Mouse (Mus musculus) midbrain, embryonic 13.5 days (tissue): ENCODE results near the gene Wt1. TPM values are rescaled to one million over a fixed set of nuclear protein-coding genes. Genes with fewer than 3 reads are reported as not detected.

Experiments
- ATAC-seq: fragments of 200-750 bp; cut with Nextera tagmentation; 2 replicates; pipeline ENCODE4 v1.8.0; 2017; ENCODE audit warnings: mild to moderate bottlenecking, moderate TSS enrichment, moderate library complexity
- H3K27ac ChIP-seq: fragments of 300-500 bp; sonication (generic); 2 replicates; pipeline ENCODE4 v1.5.1; 2015; ENCODE audit warnings: inconsistent platforms, mild to moderate bottlenecking, moderate library complexity
- H3K27me3 ChIP-seq: fragments of 300-500 bp; sonication (generic); 2 replicates; pipeline ENCODE4 v1.6.1; 2015; ENCODE audit warnings: mild to moderate bottlenecking, inconsistent platforms
- H3K36me3 ChIP-seq: fragments of 300-500 bp; sonication (generic); 2 replicates; pipeline ENCODE4 v1.6.1; 2015; ENCODE audit warnings: mild to moderate bottlenecking, inconsistent platforms
- H3K4me1 ChIP-seq: fragments of 300-500 bp; sonication (generic); replicated peaks from 2 replicates; pipeline ENCODE4 v1.6.1; 2015; ENCODE audit warnings: inconsistent platforms
- H3K4me2 ChIP-seq: fragments of 300-500 bp; sonication (generic); replicated peaks from 2 replicates; pipeline ENCODE4 v1.6.1; 2015; ENCODE audit warnings: moderate library complexity, mild to moderate bottlenecking, inconsistent platforms
- H3K4me3 ChIP-seq: fragments of 300-500 bp; sonication (generic); replicated peaks from 2 replicates; pipeline ENCODE4 v1.5.1; 2015; ENCODE audit warnings: mild to moderate bottlenecking, inconsistent platforms
- H3K9ac ChIP-seq: fragments of 300-500 bp; sonication (generic); replicated peaks from 2 replicates; pipeline ENCODE4 v1.6.1; 2015; ENCODE audit warnings: mild to moderate bottlenecking, inconsistent platforms
- H3K9me3 ChIP-seq: fragments of 300-500 bp; sonication (generic); 2 replicates; pipeline ENCODE4 v1.6.1; 2016; ENCODE audit warnings: mild to moderate bottlenecking, inconsistent platforms
- WGBS: fragments of 180-500 bp; shearing (Covaris S2); methylation state at CpG from one replicate; pipeline ENCODE4 v1.1.7; 2015; 5-methylcytosine and 5-hydroxymethylcytosine counted together
- polyA plus RNA-seq: library from polyadenylated mRNA; unstranded; fragments of >200 nt; fragmentation: Nextera tagmentation; extraction: Ambion mirVana; gene quantifications from 2 replicates; pipeline ENCODE4 v1.2.1, GENCODE M21; 2015

The Wt1 gene
- polyA plus RNA-seq, 1 experiment from 2014 or later, result 0.11 TPM

DNA sequence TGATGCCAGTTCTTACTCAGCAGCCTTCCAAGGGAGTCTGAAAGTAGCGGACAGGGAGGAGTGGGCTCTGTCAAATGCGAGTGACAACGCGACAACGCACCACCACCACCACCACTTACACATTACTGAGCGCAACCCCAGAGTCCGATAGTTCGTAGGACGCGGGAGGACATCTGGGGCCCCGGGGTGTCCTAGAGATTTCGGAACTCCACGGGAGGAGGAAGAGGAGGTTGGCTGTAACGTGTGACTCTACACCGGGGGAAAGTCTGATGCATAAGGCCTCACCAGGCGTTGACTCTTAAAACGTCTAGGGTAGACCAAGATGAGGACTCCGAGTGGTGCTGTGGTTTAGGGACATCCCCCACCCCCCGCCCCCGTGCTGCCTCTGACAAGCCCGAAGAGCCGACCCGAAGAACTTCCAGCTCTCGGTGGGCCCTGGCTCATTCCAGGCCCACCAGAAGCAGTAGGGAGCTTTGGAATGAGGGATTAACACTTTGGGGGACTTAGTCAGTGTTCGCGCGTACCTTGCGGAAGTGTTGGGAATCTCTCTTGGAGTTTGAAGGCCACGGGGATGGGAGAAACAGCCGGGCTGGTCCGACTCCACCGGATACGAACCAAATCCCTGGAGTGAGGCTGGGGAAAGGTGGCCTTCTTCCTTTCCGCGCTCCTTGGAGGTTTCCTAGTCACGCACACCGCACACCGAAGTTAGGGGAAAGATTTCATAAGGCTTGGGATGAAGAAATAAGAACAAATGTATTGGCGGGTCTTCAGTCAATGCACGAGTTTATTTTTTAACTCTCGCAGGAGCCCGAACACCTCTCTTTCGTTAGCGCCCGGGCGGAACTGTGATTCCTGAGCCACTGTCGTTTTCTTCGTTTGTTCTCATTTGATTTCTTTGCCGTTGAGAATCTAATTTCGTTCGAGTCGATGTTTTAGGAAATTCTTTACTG is 1.5 kb downstream of the Wt1 start:
- H3K27ac ChIP-seq, result no peak overlapping the region
- WGBS, result under 1% methylated on average over 52 of the region's 52 CpGs
- no peaks in the 10 kb centered on the region for H3K9me3 ChIP-seq
- H3K9ac ChIP-seq, result no peak overlapping the region
- peak overlapping the region; percentile 36; the same call in 1 of the 2 replicates for H3K4me2 ChIP-seq
- peaks cover 21% of the 10 kb centered on the region for H3K4me1 ChIP-seq
- H3K4me3 ChIP-seq, result peak overlapping the region; percentile 24
- no peaks in the 10 kb centered on the region for H3K36me3 ChIP-seq
- H3K27me3 ChIP-seq, result peaks cover 97% of the 10 kb centered on the region
- ATAC-seq, result no peak

- no peaks in the 10 kb centered on the region for H3K36me3 ChIP-seq
- ATAC-seq, result no peak
- H3K9ac ChIP-seq, result no peak overlapping the region
- WGBS, result 2% methylated on average over 12 of the region's 12 CpGs
- peaks cover 22% of the 10 kb centered on the region for H3K4me1 ChIP-seq
- no peaks in the 10 kb centered on the region for H3K9me3 ChIP-seq
- H3K4me2 ChIP-seq, result no peak overlapping the region
- no peak overlapping the region for H3K4me3 ChIP-seq
- peaks cover 98% of the 10 kb centered on the region for H3K27me3 ChIP-seq
- H3K27ac ChIP-seq, result no peak overlapping the region
Observed at GRCm38 (mm10) chr2:105128564-105128963, 2.2 kb downstream of the Wt1 start.

GRCm38 (mm10) chr2:105130351-105131060 is 4.2 kb downstream of the Wt1 start:
- WGBS, result 1% methylated on average over 32 of the region's 32 CpGs
- Histone ChIP-seq H3K9ac (no peak overlapping the region), H3K4me3 (no peak overlapping the region), H3K9me3 (no peaks in the 10 kb centered on the region), H3K4me2 (no peak overlapping the region), H3K4me1 (peaks cover 22% of the 10 kb centered on the region), H3K27ac (no peak overlapping the region), H3K27me3 (peaks cover 98% of the 10 kb centered on the region), H3K36me3 (no peaks in the 10 kb centered on the region)
- ATAC-seq, result peak; percentile 24; the same call in 1 of the 2 replicates

GRCm38 (mm10) chr2:105131061-105131810 is 4.9 kb downstream of the Wt1 start:
- H3K27ac ChIP-seq, result no peak overlapping the region
- H3K4me3 ChIP-seq, result no peak overlapping the region
- peaks cover 98% of the 10 kb centered on the region for H3K27me3 ChIP-seq
- WGBS, result 2% methylated on average over 12 of the region's 12 CpGs
- no peak for ATAC-seq
- peaks cover 22% of the 10 kb centered on the region for H3K4me1 ChIP-seq
- no peaks in the 10 kb centered on the region for H3K36me3 ChIP-seq
- no peak overlapping the region for H3K9ac ChIP-seq
- no peak overlapping the region for H3K4me2 ChIP-seq
- no peaks in the 10 kb centered on the region for H3K9me3 ChIP-seq

- H3K9ac ChIP-seq, result no peak overlapping the region
Observed at GRCm38 (mm10) chr2:105131811-105132100, 5.4 kb downstream of the Wt1 start.

DNA sequence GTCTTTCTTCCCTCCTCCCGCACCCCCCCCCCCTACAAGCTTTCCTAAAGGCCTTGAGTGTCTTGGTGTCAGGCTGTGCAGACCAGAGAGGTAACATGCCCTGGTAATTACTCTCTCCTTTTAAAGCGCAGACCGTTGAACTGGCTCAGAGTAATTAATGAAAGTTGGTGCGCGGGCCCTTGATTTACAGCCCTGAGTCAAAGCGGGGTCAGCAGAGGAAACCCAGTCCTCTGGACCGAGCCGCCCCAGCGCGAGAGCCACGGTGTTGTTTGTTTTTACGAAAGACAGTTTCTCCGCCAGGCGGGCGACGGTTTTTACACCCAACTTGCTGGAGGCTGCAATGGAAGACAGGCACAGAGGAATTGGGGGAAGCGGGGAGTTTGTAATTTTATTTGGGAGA is 6.0 kb downstream of the Wt1 start:
- Histone ChIP-seq H3K9ac (no peak overlapping the region), H3K36me3 (no peaks in the 10 kb centered on the region), H3K4me2 (no peak overlapping the region), H3K27me3 (peaks cover 98% of the 10 kb centered on the region), H3K4me3 (no peak overlapping the region), H3K9me3 (no peaks in the 10 kb centered on the region), H3K27ac (no peak overlapping the region), H3K4me1 (peaks cover 11% of the 10 kb centered on the region; the same call in 1 of the 2 replicates)
- ATAC-seq, result no peak
- WGBS, result under 1% methylated on average over 17 of the region's 17 CpGs

More at GRCm38 (mm10) chr2:105131811-105132100, 5.4 kb downstream of the Wt1 start:
- 4% methylated on average over 2 of the region's 2 CpGs for WGBS
- Histone ChIP-seq H3K9me3 (no peaks in the 10 kb centered on the region), H3K27ac (no peak overlapping the region), H3K4me1 (peaks cover 16% of the 10 kb centered on the region), H3K27me3 (peaks cover 98% of the 10 kb centered on the region), H3K4me3 (no peak overlapping the region), H3K36me3 (no peaks in the 10 kb centered on the region), H3K4me2 (no peak overlapping the region)
- no peak for ATAC-seq

DNA sequence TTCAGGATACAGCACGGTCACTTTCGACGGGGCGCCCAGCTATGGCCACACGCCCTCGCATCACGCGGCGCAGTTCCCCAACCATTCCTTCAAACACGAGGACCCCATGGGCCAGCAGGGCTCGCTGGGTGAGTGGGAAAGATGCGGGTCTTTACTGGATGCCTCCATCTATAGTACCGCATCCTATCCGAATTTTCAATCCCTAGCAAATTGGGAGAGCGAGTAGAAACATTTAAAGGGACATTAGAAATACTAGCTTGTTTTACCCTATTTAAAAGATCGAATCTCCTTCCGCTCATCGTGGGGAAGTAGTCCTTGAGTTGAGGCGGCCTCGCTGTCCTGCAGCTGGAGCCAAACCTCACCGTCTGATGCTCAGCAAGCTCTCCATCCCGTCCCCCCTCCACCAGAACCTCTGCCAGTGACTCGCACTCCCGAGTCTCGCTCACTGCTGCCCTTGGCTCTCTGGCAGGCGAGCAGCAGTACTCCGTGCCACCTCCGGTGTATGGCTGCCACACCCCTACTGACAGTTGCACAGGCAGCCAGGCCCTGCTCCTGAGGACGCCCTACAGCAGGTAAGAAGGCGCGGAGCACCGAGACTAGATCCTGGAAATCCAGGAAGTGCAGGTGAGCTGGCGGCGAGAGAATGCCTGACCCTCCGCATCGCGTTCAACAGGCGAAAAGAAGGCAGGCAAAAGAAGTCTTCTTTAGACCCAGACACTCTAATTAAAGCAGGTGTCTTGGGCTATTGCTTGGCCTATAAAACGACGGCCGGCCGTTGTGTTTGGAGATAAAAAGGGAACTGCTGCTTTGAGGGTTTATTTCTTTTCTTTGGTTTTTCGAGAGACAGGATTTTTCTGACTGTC is 6.8 kb downstream of the Wt1 start:
- Histone ChIP-seq H3K4me2 (no peak overlapping the region), H3K4me1 (peaks cover 9% of the 10 kb centered on the region; the same call in 1 of the 2 replicates), H3K4me3 (no peak overlapping the region), H3K9me3 (no peaks in the 10 kb centered on the region), H3K27ac (no peak overlapping the region), H3K9ac (no peak overlapping the region), H3K27me3 (peaks cover 99% of the 10 kb centered on the region), H3K36me3 (no peaks in the 10 kb centered on the region)
- under 1% methylated on average over 43 of the region's 43 CpGs for WGBS
- no peak for ATAC-seq

GRCm38 (mm10) chr2:105134296-105134695 is 8.0 kb downstream of the Wt1 start:
- Histone ChIP-seq H3K9ac (no peak overlapping the region), H3K36me3 (no peaks in the 10 kb centered on the region), H3K27ac (no peak overlapping the region), H3K27me3 (peaks cover 99% of the 10 kb centered on the region), H3K4me2 (no peak overlapping the region), H3K4me1 (peaks cover 9% of the 10 kb centered on the region; the same call in 1 of the 2 replicates), H3K9me3 (no peaks in the 10 kb centered on the region), H3K4me3 (no peak overlapping the region)
- WGBS, result 2% methylated on average over 19 of the region's 19 CpGs
- ATAC-seq, result no peak

GRCm38 (mm10) chr2:105139471-105139870 is 13.1 kb downstream of the Wt1 start:
- Histone ChIP-seq H3K4me2 (no peak overlapping the region), H3K4me3 (no peak overlapping the region), H3K27me3 (peaks cover 66% of the 10 kb centered on the region), H3K27ac (no peak overlapping the region), H3K9me3 (no peaks in the 10 kb centered on the region), H3K4me1 (no peaks in the 10 kb centered on the region), H3K9ac (no peak overlapping the region), H3K36me3 (no peaks in the 10 kb centered on the region)
- ATAC-seq, result no peak
- WGBS, result 83% methylated on average over 7 of the region's 7 CpGs

GRCm38 (mm10) chr2:105141371-105141770 is 15.0 kb downstream of the Wt1 start:
- no peak for ATAC-seq
- peaks cover 47% of the 10 kb centered on the region for H3K27me3 ChIP-seq
- no peak overlapping the region for H3K27ac ChIP-seq
- no peak overlapping the region for H3K4me3 ChIP-seq
- H3K9ac ChIP-seq, result no peak overlapping the region
- H3K4me1 ChIP-seq, result no peaks in the 10 kb centered on the region
- WGBS, result 51% methylated on average over 7 of the region's 7 CpGs
- no peaks in the 10 kb centered on the region for H3K9me3 ChIP-seq
- no peak overlapping the region for H3K4me2 ChIP-seq
- H3K36me3 ChIP-seq, result no peaks in the 10 kb centered on the region

DNA sequence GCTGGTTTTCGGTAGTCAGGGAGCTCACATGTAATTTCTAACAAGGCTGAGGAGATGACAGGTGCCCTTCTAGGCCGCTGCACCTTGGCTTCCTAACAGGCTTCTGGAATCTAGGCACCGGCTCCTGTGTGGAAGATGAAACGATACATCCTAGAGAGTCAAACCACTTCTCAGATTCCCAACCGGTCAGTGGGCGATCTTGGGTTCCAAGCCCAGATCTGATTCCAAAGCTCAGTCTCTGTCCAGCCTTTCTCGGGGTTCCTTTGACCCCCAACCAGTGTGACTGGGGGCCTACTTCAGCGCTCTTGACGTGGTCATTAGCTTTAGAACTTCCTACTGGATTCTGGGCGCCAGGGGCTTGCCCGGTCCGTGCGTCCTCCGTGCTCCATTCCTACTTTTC is 17.4 kb downstream of the Wt1 start:
- Histone ChIP-seq H3K27ac (no peak overlapping the region), H3K9ac (no peak overlapping the region), H3K4me1 (no peaks in the 10 kb centered on the region), H3K27me3 (peaks cover 24% of the 10 kb centered on the region), H3K9me3 (no peaks in the 10 kb centered on the region), H3K4me3 (no peak overlapping the region), H3K36me3 (no peaks in the 10 kb centered on the region), H3K4me2 (no peak overlapping the region)
- no peak for ATAC-seq
- WGBS, result 94% methylated on average over 14 of the region's 14 CpGs
